Mouse (Mus musculus) right cerebral cortex, postnatal 25 days (tissue): Measurements from ENCODE around the gene Dlg1.
"Not testable (repeated sequence)": the region's sequence is repeated elsewhere in the genome, so short reads cannot be mapped to it uniquely, and the experiment has no call there.

Experiments
- DNase-seq: peaks from one replicate; pipeline ENCODE4 v3.0.0; 2022

Gene Dlg1

GRCm38 (mm10) chr16:31657502-31657901, 5.7 kb upstream of the Dlg1 start:
- DNase-seq: no peak

GRCm38 (mm10) chr16:31658539-31659334, 4.5 kb upstream of the Dlg1 start:
- DNase-seq: no peak

- DNase-seq: no peak
These were observed 3.8 kb upstream of the Dlg1 start for GRCm38 (mm10) chr16:31659453-31659852.

GRCm38 (mm10) chr16:31662556-31663378, 476 bp upstream of the Dlg1 start:
- no peak for DNase-seq

- DNase-seq: no peak
These were observed 999 bp downstream of the Dlg1 start for GRCm38 (mm10) chr16:31664287-31664597.

GRCm38 (mm10) chr16:31672202-31672601, 9.0 kb downstream of the Dlg1 start:
- DNase-seq: no peak

GRCm38 (mm10) chr16:31677463-31677862, 14.2 kb downstream of the Dlg1 start:
- no peak for DNase-seq

GRCm38 (mm10) chr16:31682291-31682690, 19.0 kb downstream of the Dlg1 start:
- no peak for DNase-seq

- no peak for DNase-seq
These were observed 20.6 kb downstream of the Dlg1 start for GRCm38 (mm10) chr16:31683670-31684430.

- no peak for DNase-seq
These were observed 21.5 kb downstream of the Dlg1 start for GRCm38 (mm10) chr16:31684771-31685170.

- DNase-seq: no peak
These were observed 24.5 kb downstream of the Dlg1 start for GRCm38 (mm10) chr16:31687766-31688165.

- peak; percentile 49 for DNase-seq
These were observed 32.2 kb downstream of the Dlg1 start for GRCm38 (mm10) chr16:31695286-31696020.

GRCm38 (mm10) chr16:31696367-31696766, 33.1 kb downstream of the Dlg1 start:
- DNase-seq: no peak

GRCm38 (mm10) chr16:31697341-31697740, 34.1 kb downstream of the Dlg1 start:
- DNase-seq: no peak

GRCm38 (mm10) chr16:31705213-31705612, 42.0 kb downstream of the Dlg1 start:
- no peak for DNase-seq

GRCm38 (mm10) chr16:31705904-31706303, 42.7 kb downstream of the Dlg1 start:
- DNase-seq: no peak

- DNase-seq: no peak
These were observed 44.1 kb downstream of the Dlg1 start for GRCm38 (mm10) chr16:31707326-31707725.

- DNase-seq: no peak
These were observed 59.7 kb downstream of the Dlg1 start for GRCm38 (mm10) chr16:31722991-31723390.

GRCm38 (mm10) chr16:31724121-31724520, 60.9 kb downstream of the Dlg1 start:
- DNase-seq: no peak

GRCm38 (mm10) chr16:31724818-31725217, 61.6 kb downstream of the Dlg1 start:
- DNase-seq: no peak

GRCm38 (mm10) chr16:31730971-31731370, 67.7 kb downstream of the Dlg1 start:
- not testable (repeated sequence) for DNase-seq

GRCm38 (mm10) chr16:31737081-31737480, 73.8 kb downstream of the Dlg1 start:
- no peak for DNase-seq

GRCm38 (mm10) chr16:31737761-31738160, 74.5 kb downstream of the Dlg1 start:
- no peak for DNase-seq
